Mouse (Mus musculus) spleen, adult 2 months (tissue): ENCODE data around the gene 4933428G20Rik.

Experiments
- CTCF ChIP-seq: fragments of 200-500 bp; IDR thresholded peaks from 2 replicates; pipeline ENCODE4 v1.5.1; 2011; ENCODE audit warnings: mild to moderate bottlenecking, inconsistent platforms; ENCODE audit not compliant: insufficient read depth, insufficient read length, insufficient replicate concordance; ENCODE audit errors: extremely low read depth
- POLR2A ChIP-seq: fragments of 200-500 bp; IDR thresholded peaks from 2 replicates; pipeline ENCODE4 v1.6.1; 2011; ENCODE audit warnings: low read depth, low read length, inconsistent platforms

DNA sequence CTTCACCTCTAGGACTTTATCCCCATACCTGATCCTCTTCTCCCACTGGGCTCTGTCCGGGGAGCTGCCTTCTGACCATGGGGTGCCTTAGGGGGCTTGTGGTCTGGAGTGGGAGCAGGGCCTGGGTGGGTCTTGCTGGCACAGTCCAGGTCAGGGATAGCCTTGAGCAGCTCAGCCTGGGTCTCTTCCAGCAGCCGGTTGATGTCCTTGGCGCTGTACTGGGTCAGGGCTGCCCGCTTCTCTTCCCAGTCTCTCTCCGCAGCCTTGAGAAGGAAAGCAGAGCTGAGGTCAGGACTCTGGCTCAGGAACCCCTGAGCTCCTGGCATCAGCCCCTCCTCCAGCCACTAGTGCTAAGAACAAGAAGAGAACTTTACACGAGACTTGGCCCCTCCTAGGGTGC is 25.2 kb upstream of the 4933428G20Rik start:
- no peak for TF ChIP-seq CTCF
- TF ChIP-seq POLR2A: no peak
